Mouse (Mus musculus): Measurements from ENCODE around the gene Rarres1.

The Rarres1 gene

GRCm38 (mm10) chr3:67492086-67492869 lies 23.0 kb downstream of the Rarres1 start:
- DNase-seq, result peak; percentile 16

- DNase-seq, result no peak
Observed at GRCm38 (mm10) chr3:67490156-67490555, 25.2 kb downstream of the Rarres1 start.

GRCm38 (mm10) chr3:67485233-67485632 lies 30.1 kb downstream of the Rarres1 start:
- no peak for DNase-seq

GRCm38 (mm10) chr3:67482400-67482799 lies 32.9 kb downstream of the Rarres1 start:
- DNase-seq, result no peak

GRCm38 (mm10) chr3:67479806-67480205 lies 35.5 kb downstream of the Rarres1 start:
- no peak for DNase-seq

- no peak for DNase-seq
Observed at GRCm38 (mm10) chr3:67473438-67473837, 41.9 kb downstream of the Rarres1 start.

- no peak for DNase-seq
Observed at GRCm38 (mm10) chr3:67471408-67472127, 43.8 kb downstream of the Rarres1 start.

GRCm38 (mm10) chr3:67467281-67467680 lies 48.0 kb downstream of the Rarres1 start:
- DNase-seq, result no peak

- no peak for DNase-seq
Observed at GRCm38 (mm10) chr3:67466576-67466975, 48.7 kb downstream of the Rarres1 start.

GRCm38 (mm10) chr3:67463450-67464372 lies 51.6 kb downstream of the Rarres1 start, which contains the start of gene Lxn:
Gene Lxn, minus strand, starts transcription at chr3:67463926.
- peak; percentile 58 for DNase-seq

GRCm38 (mm10) chr3:67463001-67463400 lies 52.3 kb downstream of the Rarres1 start:
- no peak for DNase-seq

GRCm38 (mm10) chr3:67462578-67462977 lies 52.7 kb downstream of the Rarres1 start:
- DNase-seq, result peak; percentile 11

GRCm38 (mm10) chr3:67462015-67462414 lies 53.3 kb downstream of the Rarres1 start:
- no peak for DNase-seq

- DNase-seq, result no peak
Observed at GRCm38 (mm10) chr3:67459881-67460280, 55.4 kb downstream of the Rarres1 start.

GRCm38 (mm10) chr3:67450601-67451210 lies 64.6 kb downstream of the Rarres1 start:
- no peak for DNase-seq

GRCm38 (mm10) chr3:67449660-67450059 lies 65.7 kb downstream of the Rarres1 start:
- DNase-seq, result no peak

GRCm38 (mm10) chr3:67447143-67447542 lies 68.2 kb downstream of the Rarres1 start:
- DNase-seq, result no peak

- no peak for DNase-seq
Observed at GRCm38 (mm10) chr3:67434011-67434410, 81.3 kb downstream of the Rarres1 start.

GRCm38 (mm10) chr3:67429999-67430380 lies 85.3 kb downstream of the Rarres1 start, which contains the start of gene Gfm1:
Gene Gfm1, plus strand, starts transcription at chr3:67430096.
- DNase-seq, result peak; percentile 90

- no peak for DNase-seq
Observed at GRCm38 (mm10) chr3:67429338-67429998, 85.9 kb downstream of the Rarres1 start.

All from cerebellum, adult 11-12 months (tissue).